Mouse (Mus musculus): Measurements from ENCODE around the gene Fastk.

Fastk gene

GRCm38 (mm10) chr5:24453283-24453984 is 8.3 kb upstream of the Fastk start:
- DNase-seq (ENCODE audit: low read depth, low spot score), result no peak

DNA sequence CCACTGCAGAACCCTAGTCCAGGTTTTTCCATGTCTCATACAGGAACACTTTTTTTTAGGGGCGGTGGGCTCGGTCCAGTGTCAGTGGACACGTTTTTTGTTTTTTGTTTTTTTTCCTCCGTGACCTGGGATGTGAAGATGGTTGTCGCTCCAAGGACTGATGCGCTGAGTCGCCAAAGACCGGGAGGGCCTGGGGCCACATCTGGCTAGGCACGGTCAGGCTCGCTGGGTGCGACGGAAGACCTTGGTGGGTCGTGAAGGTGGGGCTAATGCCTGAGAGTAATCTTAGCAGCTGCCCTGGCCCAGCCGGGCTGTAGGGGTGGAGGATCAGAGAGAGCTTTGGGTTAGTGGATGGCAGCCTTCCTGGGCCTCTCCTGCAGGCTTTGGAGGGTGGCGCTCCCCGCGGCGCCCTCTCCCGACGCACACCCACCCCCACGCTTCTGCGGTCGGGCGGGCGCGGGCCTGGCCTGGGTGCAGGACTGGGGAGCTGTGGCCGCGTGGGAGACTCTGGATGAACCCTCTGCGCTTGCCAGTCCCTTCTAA is 7.7 kb upstream of the Fastk start:
- peak; percentile 49 for DNase-seq (ENCODE audit: low read depth, low spot score)

- DNase-seq (ENCODE audit: low read depth, low spot score), result peak; percentile 57
Observed at GRCm38 (mm10) chr5:24452030-24452690, 7.1 kb upstream of the Fastk start, which contains the start of gene Agap3. Gene Agap3 (plus strand): TSS chr5:24452177.

DNA sequence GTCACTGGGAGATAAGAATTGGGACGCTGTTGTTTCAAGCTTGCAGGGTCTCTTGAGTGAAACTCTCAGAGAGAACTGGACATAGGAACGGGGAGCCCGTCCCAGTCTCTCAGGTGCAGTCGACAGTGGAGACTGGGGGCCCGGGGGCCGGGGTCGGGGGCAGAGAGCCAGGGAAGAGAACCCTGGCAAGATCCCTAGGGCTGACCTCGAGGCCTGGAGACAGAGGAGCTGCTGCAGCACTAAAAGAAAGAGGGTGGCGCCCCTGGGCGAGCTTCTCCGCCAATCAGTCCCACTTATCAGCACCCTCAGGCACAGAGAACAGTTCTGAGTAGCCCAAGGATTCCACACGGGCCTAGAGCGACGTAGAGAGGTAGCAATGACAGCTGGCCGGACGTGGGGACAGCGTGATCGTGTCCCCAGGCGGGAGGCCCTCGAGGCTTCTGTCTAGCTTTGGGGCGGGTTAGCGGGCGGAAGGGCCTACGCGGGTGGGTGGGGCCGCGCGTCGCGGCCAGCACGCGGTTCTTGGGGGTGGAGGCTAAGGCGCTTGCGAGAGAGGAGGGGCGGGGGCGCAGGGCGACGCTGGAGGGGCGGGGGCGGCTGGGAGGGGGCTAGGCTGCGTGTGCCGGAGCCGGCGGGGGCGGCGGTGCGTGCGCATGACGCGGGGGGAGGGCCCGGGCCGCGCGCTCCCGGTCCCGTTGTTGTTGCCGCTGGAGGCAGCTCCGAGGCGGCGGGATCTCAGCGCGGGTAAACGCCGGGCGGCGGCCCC is 6.4 kb upstream of the Fastk start:
- DNase-seq (ENCODE audit: low read depth, low spot score), result peak; percentile 94

- DNase-seq (ENCODE audit: low read depth, low spot score), result peak; percentile 91
Observed at GRCm38 (mm10) chr5:24447624-24448298, 2.7 kb upstream of the Fastk start, which contains the start of gene Tmub1. Gene Tmub1 (minus strand): TSS chr5:24447854.

- no peak for DNase-seq (ENCODE audit: low read depth, low spot score)
Observed at GRCm38 (mm10) chr5:24446630-24447029, 1.5 kb upstream of the Fastk start.

DNA sequence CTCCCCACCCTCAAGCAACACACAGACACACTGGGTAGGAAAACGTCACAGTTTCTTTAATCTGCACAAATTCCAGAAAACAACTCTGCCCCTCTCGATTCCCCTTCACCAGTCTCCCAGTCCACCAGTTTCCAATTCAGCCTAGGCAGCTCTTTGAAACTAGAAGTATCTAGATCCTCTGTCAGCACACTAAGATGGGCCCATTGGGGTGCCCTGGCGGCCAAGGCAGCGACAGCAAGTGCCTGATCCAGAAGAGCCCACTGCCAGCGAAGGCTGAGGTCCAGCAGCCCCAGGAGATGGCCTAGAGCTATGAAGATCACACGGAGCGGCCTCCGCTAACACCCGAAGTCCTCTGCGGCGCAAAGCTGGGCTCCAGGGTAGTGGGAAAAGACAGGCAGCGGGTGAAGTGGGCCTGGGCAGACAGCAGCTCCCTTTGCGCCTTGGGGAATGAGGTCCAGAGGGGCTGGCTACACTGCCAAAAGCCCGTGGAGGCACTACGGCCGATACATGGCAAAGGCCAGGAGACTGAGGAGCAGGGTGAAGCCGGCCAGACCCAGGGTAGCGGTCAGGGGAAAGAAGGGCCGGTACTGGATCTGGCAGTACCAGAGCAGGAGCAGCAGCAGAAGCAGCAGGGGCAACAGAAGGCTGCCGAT is 467 bp upstream of the Fastk start:
- no peak for DNase-seq (ENCODE audit: low read depth, low spot score)

- DNase-seq (ENCODE audit: low read depth, low spot score), result no peak
Observed at GRCm38 (mm10) chr5:24443927-24444326, 1.2 kb downstream of the Fastk start.

DNA sequence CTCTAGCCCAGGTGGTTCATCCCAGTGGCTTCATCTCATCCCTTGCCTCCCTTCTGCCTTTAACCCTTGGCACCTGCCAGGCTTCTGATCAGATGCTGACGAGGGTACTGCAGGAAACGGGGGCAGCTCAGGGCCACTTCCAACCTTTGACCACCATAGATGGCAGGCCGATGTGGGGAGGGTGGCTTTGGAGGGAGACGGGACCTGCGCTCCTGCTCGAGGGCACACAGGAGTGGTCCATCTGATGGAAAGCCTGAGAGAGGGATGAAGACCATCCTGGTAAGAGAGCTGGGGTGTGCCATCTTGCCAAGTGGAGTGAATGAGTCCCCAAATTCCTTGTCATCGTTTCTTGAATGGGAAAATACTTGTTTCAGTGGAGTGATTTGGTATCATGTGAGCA is 1.9 kb downstream of the Fastk start:
- no peak for DNase-seq (ENCODE audit: low read depth, low spot score)

GRCm38 (mm10) chr5:24442029-24442428 is 3.1 kb downstream of the Fastk start:
- no peak for DNase-seq (ENCODE audit: low read depth, low spot score)

- DNase-seq (ENCODE audit: low read depth, low spot score), result no peak
Observed at GRCm38 (mm10) chr5:24441187-24441586, 3.9 kb downstream of the Fastk start.

DNA sequence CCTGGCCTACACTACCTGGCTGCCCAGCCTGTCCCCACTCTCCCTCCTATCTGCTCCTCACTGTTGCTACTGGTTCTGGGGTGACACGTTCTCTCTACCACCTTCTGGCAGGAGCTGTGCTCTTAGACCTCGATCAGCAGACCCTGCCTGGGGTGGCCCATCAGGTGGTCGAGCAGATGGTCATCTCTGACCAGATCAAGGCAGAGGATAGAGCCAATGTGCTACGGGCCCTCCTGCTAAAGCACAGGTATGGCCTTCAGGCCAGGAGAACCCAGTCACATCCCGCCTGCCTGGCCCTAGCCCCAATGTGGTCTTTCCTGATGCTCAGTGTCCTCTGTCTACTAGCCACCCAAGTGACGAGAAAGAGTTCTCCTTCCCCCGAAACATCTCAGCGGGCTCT is 11.1 kb downstream of the Fastk start:
- DNase-seq (ENCODE audit: low read depth, low spot score), result no peak

- DNase-seq (ENCODE audit: low read depth, low spot score), result no peak
Observed at GRCm38 (mm10) chr5:24428596-24428995, 16.5 kb downstream of the Fastk start.

- DNase-seq (ENCODE audit: low read depth, low spot score), result no peak
Observed at GRCm38 (mm10) chr5:24427981-24428402, 17.1 kb downstream of the Fastk start.

DNA sequence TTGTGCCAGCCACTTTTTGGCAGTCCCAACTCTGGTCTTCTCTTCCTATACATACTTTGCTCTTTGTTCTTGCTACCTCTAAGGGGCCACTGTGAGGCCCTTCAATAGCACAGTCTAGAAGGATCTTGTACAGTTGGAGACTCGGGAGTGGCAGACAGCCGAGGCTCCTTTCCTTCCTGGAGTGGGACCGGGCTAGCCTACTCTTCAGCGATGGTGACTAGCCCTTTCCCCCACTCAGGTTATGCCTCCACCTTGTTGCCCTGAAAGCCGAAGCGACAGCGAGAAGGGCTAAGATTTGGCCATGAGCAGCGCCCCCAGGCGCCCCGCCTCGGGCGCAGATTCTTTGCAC is 17.8 kb downstream of the Fastk start:
- no peak for DNase-seq (ENCODE audit: low read depth, low spot score)

DNA sequence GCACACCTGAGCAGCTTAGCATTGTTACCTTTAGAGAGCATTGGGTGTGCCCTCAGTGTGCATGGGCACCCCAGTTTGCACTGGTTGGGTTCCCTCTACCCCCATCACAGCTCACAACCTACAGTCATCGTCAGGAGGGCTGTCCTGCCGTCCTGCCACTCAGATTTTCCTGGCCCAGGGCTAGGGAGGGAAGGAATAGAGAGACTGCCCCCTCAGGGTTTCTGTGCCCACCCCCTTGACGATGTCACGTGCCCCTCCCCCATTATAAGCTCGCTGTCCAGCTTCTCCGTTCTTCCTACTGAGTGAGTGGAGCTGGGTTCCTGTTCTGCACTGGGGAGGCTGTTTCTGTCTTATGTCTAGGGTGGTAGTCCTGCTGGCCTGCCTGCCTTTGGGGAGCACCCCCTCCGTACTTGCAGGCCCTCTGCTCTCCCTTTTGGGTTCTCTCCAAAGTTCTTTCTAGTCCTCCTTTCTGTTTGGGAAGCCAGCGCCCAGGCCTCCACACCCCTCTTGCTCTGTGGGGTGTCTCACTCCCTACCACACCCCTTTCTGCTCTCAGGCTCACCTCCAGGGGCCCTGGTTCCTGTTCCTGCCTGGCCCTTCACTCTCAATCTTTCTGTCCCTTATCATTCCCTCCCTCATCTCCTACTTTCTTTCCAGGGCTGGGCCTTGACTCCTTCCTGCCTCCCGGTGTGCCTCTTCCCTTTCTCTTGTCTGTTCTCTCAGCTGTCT is 18.4 kb downstream of the Fastk start:
- no peak for DNase-seq (ENCODE audit: low read depth, low spot score)

DNA sequence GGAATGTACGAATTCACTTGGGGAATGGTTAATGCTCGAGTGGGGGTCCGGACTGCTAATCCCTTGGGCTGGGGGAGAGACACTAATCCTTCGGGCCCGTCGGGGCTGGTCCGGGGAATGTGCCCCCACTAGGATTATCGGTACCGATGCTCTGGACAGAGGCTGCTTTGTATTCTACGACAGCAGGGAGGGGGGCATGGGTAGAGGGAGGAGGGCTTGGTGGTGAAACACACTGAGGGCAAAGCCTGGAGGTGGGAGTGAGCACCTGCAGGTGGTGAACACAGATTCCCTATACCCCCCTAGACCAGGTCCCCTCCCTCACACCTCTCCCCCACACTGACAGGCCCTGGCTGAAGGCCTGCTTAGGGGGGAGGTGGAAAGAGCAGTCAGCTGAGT is 19.1 kb downstream of the Fastk start:
- DNase-seq (ENCODE audit: low read depth, low spot score), result no peak

- no peak for DNase-seq (ENCODE audit: low read depth, low spot score)
Observed at GRCm38 (mm10) chr5:24425421-24426036, 19.6 kb downstream of the Fastk start.

DNA sequence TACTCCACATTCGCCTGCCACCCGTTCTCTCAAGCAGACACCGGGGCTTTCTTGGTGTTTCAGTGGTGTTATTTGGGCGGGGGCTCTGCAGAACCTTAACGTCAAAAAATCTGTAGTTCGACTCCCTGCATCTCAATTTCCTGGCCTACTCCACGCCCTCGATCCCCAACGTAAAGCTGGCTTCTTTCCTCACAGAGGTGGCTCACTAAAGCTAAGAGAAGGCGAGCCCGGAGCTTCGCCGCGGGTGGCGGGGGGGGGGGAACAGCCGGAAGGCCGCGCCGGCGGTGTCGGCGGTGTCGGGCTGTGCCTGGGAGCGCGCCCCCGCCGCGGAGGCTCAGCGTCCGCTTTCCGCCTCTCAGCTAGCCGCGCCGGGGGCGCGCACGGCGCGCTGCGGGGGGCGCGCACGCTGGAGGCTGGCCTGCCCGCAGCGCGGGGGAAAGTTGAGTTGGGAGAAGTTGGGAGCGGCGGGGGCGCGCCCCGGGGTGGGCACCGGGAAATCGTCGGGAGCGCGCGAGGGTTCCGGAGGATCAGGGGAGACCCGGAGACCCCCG is 20.2 kb downstream of the Fastk start:
- peak; percentile 95 for DNase-seq (ENCODE audit: low read depth, low spot score)
